Mouse (Mus musculus) neural tube, embryonic 15.5 days (tissue): ENCODE data around the gene Zfp108. TPM values are rescaled to one million over a fixed set of nuclear protein-coding genes. Genes with fewer than 3 reads are reported as not detected.
A peak's percentile ranks its signal among the peaks of the same experiment; 100 is the strongest.

Experiments used
- ATAC-seq: fragments of 200-750 bp; cut with Nextera tagmentation; 2 replicates; pipeline ENCODE4 v1.8.0; 2017; ENCODE audit warnings: mild to moderate bottlenecking, moderate TSS enrichment, moderate library complexity; ENCODE audit not compliant: low FRiP score
- H3K27ac ChIP-seq: fragments of 300-500 bp; sonication (generic); replicated peaks from 2 replicates; pipeline ENCODE4 v1.5.1; 2015; ENCODE audit warnings: mild to moderate bottlenecking, inconsistent platforms
- H3K27me3 ChIP-seq: fragments of 300-500 bp; sonication (generic); replicated peaks from 2 replicates; pipeline ENCODE4 v1.6.1; 2015; ENCODE audit warnings: inconsistent platforms
- H3K36me3 ChIP-seq: fragments of 300-500 bp; sonication (generic); 2 replicates; pipeline ENCODE4 v1.6.1; 2015; ENCODE audit warnings: inconsistent platforms
- H3K4me1 ChIP-seq: fragments of 300-500 bp; sonication (generic); 2 replicates; pipeline ENCODE4 v1.6.1; 2015; ENCODE audit warnings: inconsistent platforms
- H3K4me2 ChIP-seq: fragments of 300-500 bp; sonication (generic); 2 replicates; pipeline ENCODE4 v1.6.1; 2015; ENCODE audit warnings: inconsistent platforms, mild to moderate bottlenecking, moderate library complexity
- H3K4me3 ChIP-seq: fragments of 300-500 bp; sonication (generic); replicated peaks from 2 replicates; pipeline ENCODE4 v1.5.1; 2015; ENCODE audit warnings: mild to moderate bottlenecking, inconsistent platforms
- H3K9ac ChIP-seq: fragments of 300-500 bp; sonication (generic); replicated peaks from 2 replicates; pipeline ENCODE4 v1.6.1; 2015; ENCODE audit warnings: mild to moderate bottlenecking, inconsistent platforms
- H3K9me3 ChIP-seq: fragments of 300-500 bp; sonication (generic); replicated peaks from 2 replicates; pipeline ENCODE4 v1.6.1; 2016; ENCODE audit warnings: inconsistent platforms
- WGBS: fragments of 180-500 bp; shearing (Covaris S2); methylation state at CpG from one replicate; pipeline ENCODE4 v1.1.7; 2015; ENCODE audit warnings: mixed read lengths; 5-methylcytosine and 5-hydroxymethylcytosine counted together
- polyA plus RNA-seq: library from polyadenylated mRNA; unstranded; fragments of >200 nt; fragmentation: Nextera tagmentation; extraction: Ambion mirVana; gene quantifications from 2 replicates; pipeline ENCODE4 v1.2.1, GENCODE M21; 2015

Zfp108 gene
- 6.0 and 6.9 TPM in 2 replicates for polyA plus RNA-seq

GRCm38 (mm10) chr7:24254633-24255474 is at the start of gene Zfp108:
Gene Zfp108, plus strand, starts transcription at chr7:24254794.
- H3K4me1 ChIP-seq, result peaks cover 31% of the 10 kb centered on the region
- peak within 1 kb of the TSS; percentile 50 for H3K9ac ChIP-seq
- 19% methylated on average over 21 of the region's 21 CpGs for WGBS
- peak within 1 kb of the TSS; percentile 60 for H3K4me3 ChIP-seq
- peak within 1 kb of the TSS; percentile 75 for H3K27ac ChIP-seq
- peaks cover 4% of the 10 kb centered on the region for H3K36me3 ChIP-seq
- peak; percentile 94 for ATAC-seq
- H3K27me3 ChIP-seq, result no peaks in the 10 kb centered on the region
- H3K4me2 ChIP-seq, result peak within 1 kb of the TSS; percentile 73
- no peaks in the 10 kb centered on the region for H3K9me3 ChIP-seq

GRCm38 (mm10) chr7:24207488-24208261 is 46.9 kb upstream of the Zfp108 start:
- Histone ChIP-seq H3K4me1 (peaks cover 14% of the 10 kb centered on the region), H3K4me3 (peak overlapping the region; percentile 64), H3K9me3 (no peaks in the 10 kb centered on the region), H3K27me3 (no peaks in the 10 kb centered on the region), H3K27ac (peak overlapping the region; percentile 74), H3K36me3 (peaks cover 26% of the 10 kb centered on the region), H3K4me2 (peak overlapping the region; percentile 72), H3K9ac (peak overlapping the region; percentile 76)
- 13% methylated on average over 24 of the region's 24 CpGs for WGBS
- peak; percentile 91 for ATAC-seq

DNA sequence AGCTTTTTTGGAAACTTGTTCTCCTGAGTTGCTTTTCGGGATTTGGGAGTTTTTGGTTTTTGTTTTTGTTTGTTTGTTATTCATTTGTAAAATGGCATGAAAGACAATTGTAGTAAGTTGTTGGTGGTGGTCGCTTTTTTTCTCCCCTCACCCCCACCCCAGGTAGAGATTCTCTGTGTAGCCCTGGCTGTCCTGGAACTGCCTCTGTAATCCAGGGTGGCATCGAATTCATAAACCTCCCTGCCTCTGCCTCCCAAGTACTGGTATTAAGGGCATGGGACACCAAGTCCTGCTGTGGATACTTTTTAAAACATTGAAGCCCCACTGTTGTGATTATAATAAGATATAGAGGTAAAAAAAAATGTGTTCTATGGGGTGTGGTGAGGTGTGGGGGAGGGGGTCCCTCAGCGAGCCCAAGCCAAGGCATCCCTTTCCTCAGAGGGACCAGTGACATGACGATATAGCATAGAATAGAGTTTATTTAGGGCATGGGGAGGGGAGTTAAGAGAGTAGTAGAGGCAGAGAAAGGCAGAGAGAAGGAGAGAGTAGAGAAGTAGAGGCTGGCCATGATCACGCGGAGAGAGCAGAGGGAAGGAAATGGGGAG is 46.2 kb upstream of the Zfp108 start:
- H3K27ac ChIP-seq, result no peak overlapping the region
- no peak overlapping the region; the same call in 1 of the 2 replicates for H3K9ac ChIP-seq
- peak overlapping the region; percentile 72 for H3K4me2 ChIP-seq
- no peaks in the 10 kb centered on the region for H3K9me3 ChIP-seq
- peak; percentile 62 for ATAC-seq
- 57% methylated on average over 7 of the region's 7 CpGs for WGBS
- peaks cover 23% of the 10 kb centered on the region for H3K36me3 ChIP-seq
- H3K27me3 ChIP-seq, result no peaks in the 10 kb centered on the region
- H3K4me3 ChIP-seq, result peak overlapping the region; percentile 64
- peaks cover 14% of the 10 kb centered on the region for H3K4me1 ChIP-seq

DNA sequence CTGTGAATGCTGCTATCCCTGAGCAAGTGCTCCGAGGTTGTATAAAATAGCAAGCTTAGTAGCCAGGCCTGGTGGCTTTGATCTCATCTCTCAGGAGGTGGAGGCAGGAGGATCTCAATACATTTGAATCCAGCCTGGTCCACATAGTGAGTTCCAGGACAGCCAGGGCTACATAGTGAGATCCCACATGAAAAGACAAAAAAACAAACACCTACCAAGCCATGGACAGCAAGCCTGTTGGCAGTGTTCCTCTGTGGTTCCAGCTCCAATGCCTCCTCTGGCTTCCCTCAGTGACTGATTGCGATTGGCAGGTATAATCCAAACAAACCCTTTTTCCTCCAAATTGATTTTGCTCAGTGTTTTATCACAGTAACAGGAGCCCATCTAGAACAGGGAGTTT is 44.3 kb upstream of the Zfp108 start:
- Histone ChIP-seq H3K27me3 (no peaks in the 10 kb centered on the region), H3K36me3 (peaks cover 6% of the 10 kb centered on the region), H3K4me3 (no peak overlapping the region), H3K4me1 (peaks cover 14% of the 10 kb centered on the region), H3K4me2 (no peak overlapping the region), H3K9ac (no peak overlapping the region), H3K27ac (no peak overlapping the region), H3K9me3 (no peaks in the 10 kb centered on the region)
- ATAC-seq, result no peak
- 88% methylated on average over 2 of the region's 2 CpGs for WGBS

GRCm38 (mm10) chr7:24211343-24211742 is 43.3 kb upstream of the Zfp108 start, which contains the start of gene Zfp111:
Gene Zfp111, minus strand, starts transcription at chr7:24211443.
- no peak within 1 kb of the TSS for H3K27ac ChIP-seq
- H3K4me1 ChIP-seq, result peaks cover 14% of the 10 kb centered on the region
- H3K36me3 ChIP-seq, result no peaks in the 10 kb centered on the region
- no peak within 1 kb of the TSS for H3K4me3 ChIP-seq
- peaks cover 3% of the 10 kb centered on the region; the same call in 1 of the 2 replicates for H3K9me3 ChIP-seq
- no peak for ATAC-seq
- H3K4me2 ChIP-seq, result no peak within 1 kb of the TSS
- 83% methylated on average over 5 of the region's 5 CpGs for WGBS
- no peak within 1 kb of the TSS for H3K9ac ChIP-seq
- no peaks in the 10 kb centered on the region for H3K27me3 ChIP-seq

- WGBS, result 7% methylated on average over 28 of the region's 28 CpGs
- Histone ChIP-seq H3K4me2 (peak within 1 kb of the TSS; percentile 74), H3K27ac (peak within 1 kb of the TSS; percentile 49; the same call in 1 of the 2 replicates), H3K4me3 (peak within 1 kb of the TSS; percentile 75), H3K36me3 (peaks cover 9% of the 10 kb centered on the region; the same call in 1 of the 2 replicates), H3K9me3 (no peaks in the 10 kb centered on the region), H3K27me3 (0 out of 2 replicates have a peak, but pooled peaks cover 3% of the 10 kb centered on the region), H3K4me1 (peaks cover 16% of the 10 kb centered on the region), H3K9ac (peak within 1 kb of the TSS; percentile 68)
- peak; percentile 93 for ATAC-seq
Observed at GRCm38 (mm10) chr7:24237040-24237791, 17.4 kb upstream of the Zfp108 start, which contains the start of gene Zfp109. Gene Zfp109, minus strand, starts transcription at chr7:24237560.

DNA sequence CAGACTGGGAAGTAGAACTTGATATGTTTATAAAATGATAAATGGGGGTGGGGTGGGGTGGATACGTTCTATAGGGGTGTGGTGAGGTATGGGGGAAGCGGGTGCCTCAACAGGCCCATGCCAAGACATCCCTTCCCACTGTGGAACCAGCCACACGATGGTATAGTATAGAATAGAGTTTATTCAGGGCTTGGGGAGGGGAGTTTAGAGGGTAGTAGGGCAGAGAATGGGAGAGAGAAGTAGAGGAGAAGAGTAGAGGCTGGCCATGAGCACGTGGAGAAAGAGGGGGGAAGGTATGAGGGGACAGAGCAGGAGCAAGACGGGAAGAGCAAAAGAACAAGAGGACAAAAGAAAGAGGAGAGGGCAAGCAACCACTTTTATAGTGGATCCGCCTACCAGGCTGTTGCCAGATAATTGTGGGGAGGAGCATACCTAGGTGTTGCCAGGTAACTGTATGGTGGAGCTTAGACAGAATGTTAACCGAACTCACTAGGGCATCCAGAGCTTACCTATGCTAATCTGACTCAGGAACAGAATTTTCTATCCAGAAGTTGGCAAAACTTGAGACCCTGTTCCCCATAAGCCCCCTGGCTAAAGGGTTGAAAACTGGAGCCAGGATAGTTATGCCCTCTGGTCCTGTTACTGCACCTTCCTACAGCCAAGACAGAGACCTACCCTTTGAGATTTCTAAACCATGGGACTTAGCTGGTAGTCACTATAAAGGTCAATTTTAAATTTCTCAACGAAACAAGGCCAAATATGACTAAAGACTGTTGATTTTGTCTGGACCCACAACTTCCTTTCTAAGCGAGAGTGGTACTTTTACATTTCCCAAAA is 597 bp upstream of the Zfp108 start:
- H3K4me1 ChIP-seq, result peaks cover 31% of the 10 kb centered on the region
- peak overlapping the region; percentile 60 for H3K4me3 ChIP-seq
- H3K27me3 ChIP-seq, result no peaks in the 10 kb centered on the region
- H3K27ac ChIP-seq, result no peak overlapping the region; the same call in 1 of the 2 replicates
- no peaks in the 10 kb centered on the region for H3K36me3 ChIP-seq
- 60% methylated on average over 9 of the region's 9 CpGs for WGBS
- peak overlapping the region; percentile 73 for H3K4me2 ChIP-seq
- H3K9ac ChIP-seq, result no peak overlapping the region
- peak; percentile 74 for ATAC-seq
- H3K9me3 ChIP-seq, result no peaks in the 10 kb centered on the region

DNA sequence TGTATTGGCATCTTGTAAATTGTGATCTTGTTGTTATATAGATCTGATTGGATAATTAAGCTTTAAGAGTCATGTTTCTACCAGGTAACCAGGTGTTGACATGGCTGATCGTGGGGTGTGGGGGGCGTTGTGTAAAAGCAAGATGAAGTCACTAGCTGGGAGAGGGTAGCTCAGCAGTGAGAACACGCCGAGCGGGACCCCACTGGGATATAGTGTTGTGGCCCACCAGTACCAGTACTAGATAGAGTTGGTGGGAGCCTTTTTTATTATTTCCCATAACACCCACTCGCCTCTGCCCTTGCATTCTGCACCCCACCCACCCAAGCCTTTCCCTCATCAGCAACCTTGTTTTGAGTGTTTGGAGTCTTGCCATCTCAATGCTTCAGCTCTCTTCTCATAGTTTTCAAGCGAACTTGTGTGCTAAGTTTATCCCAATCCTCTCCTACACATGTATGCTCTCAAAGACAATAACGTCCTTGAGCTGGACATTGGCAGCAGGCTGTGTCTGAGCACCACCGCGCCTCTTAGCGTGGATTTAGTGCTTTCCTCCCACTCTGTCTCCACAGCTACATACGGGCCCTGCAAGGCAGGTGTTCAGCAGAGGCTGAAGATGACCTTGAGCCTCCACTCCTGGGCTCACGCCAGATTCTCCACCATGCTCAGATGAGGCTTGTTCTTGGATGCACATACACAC is 4.9 kb downstream of the Zfp108 start:
- peaks cover 25% of the 10 kb centered on the region for H3K4me1 ChIP-seq
- WGBS, result 90% methylated on average over 13 of the region's 13 CpGs
- H3K9ac ChIP-seq, result no peak overlapping the region
- no peak overlapping the region for H3K4me3 ChIP-seq
- no peaks in the 10 kb centered on the region for H3K27me3 ChIP-seq
- no peak overlapping the region for H3K27ac ChIP-seq
- H3K36me3 ChIP-seq, result peaks cover 30% of the 10 kb centered on the region
- no peaks in the 10 kb centered on the region for H3K9me3 ChIP-seq
- ATAC-seq, result no peak
- no peak overlapping the region for H3K4me2 ChIP-seq

DNA sequence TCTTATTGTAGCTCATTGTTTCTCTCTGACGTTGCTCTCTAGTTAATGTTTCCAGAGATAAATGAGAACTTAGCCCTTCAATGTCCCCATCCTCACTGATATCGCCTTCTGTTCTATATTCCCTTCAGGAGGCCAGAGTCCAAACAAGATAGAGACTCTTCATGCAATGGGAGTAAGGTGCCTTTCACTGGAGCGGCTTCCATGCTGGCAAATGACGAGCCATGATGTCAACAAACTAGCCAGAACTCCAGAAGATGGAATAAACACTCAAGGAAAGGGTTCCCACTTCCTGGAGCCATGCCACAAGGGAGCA is 5.4 kb downstream of the Zfp108 start:
- H3K27ac ChIP-seq, result no peak overlapping the region
- peaks cover 21% of the 10 kb centered on the region for H3K4me1 ChIP-seq
- no peak overlapping the region for H3K9ac ChIP-seq
- no peak for ATAC-seq
- H3K27me3 ChIP-seq, result no peaks in the 10 kb centered on the region
- no peaks in the 10 kb centered on the region for H3K9me3 ChIP-seq
- WGBS, result 94% methylated on average over 4 of the region's 4 CpGs
- H3K4me3 ChIP-seq, result no peak overlapping the region
- no peak overlapping the region for H3K4me2 ChIP-seq
- H3K36me3 ChIP-seq, result peaks cover 30% of the 10 kb centered on the region
